Mouse (Mus musculus): ENCODE results near the gene Fan1.

GRCm38 (mm10) chr7:64392819-64393151, 18.9 kb upstream of the Fan1 start:
- TF ChIP-seq CTCF (IDR thresholded peaks at IDR 0.05; ENCODE audit: extremely low read depth, insufficient read length, insufficient replicate concordance, low read depth, low read length), result no peak
- TF ChIP-seq POLR2A (IDR thresholded peaks at IDR 0.05; ENCODE audit: low read depth, low read length), result no peak
